Mouse (Mus musculus) thymus, adult 18-20 months (tissue): ENCODE results near the gene Sipa1.

Source experiments
- DNase-seq, 2 experiments: peaks; one replicate each; pipeline ENCODE4 v3.0.0; 2022; ENCODE audit warnings: mixed read lengths in 2 of 2

The Sipa1 gene

GRCm38 (mm10) chr19:5686437-5686836, 22.9 kb upstream of the Sipa1 start:
- DNase-seq = no peak

DNA sequence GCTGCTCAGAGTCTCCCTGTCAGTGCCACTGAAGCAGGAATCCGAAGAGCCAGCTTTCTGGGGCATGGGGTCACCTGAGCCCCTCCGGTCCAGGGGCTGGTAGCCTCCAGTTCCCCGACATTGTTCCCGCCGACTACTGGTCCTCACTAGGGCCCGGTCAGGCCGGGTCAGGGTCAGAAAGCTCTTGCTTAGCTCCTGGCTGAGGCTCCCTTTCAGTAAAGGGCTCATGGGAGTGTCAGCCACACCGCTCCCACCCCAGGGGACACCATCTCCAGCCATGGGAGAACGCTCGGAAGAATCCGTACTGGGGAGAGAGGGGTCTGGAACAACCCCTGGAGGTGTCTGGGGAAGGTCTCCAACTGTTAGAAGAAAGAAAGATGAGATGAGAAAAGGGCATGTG, 22.4 kb upstream of the Sipa1 start:
- no peak for DNase-seq

GRCm38 (mm10) chr19:5685431-5685830, 21.9 kb upstream of the Sipa1 start:
- no peak for DNase-seq

- DNase-seq = no peak
Measured at GRCm38 (mm10) chr19:5684985-5685384, 21.5 kb upstream of the Sipa1 start.

GRCm38 (mm10) chr19:5684236-5684635, 20.7 kb upstream of the Sipa1 start:
- no peak for DNase-seq

GRCm38 (mm10) chr19:5680432-5680831, 16.9 kb upstream of the Sipa1 start:
- no peak for DNase-seq

- DNase-seq = no peak
Measured at GRCm38 (mm10) chr19:5668372-5668771, 4.9 kb upstream of the Sipa1 start.

GRCm38 (mm10) chr19:5666386-5666785, 2.9 kb upstream of the Sipa1 start:
- DNase-seq = no peak

GRCm38 (mm10) chr19:5665465-5665864, 2.0 kb upstream of the Sipa1 start:
- DNase-seq = no peak

GRCm38 (mm10) chr19:5664669-5665257, 1.3 kb upstream of the Sipa1 start:
- DNase-seq = no peak

DNA sequence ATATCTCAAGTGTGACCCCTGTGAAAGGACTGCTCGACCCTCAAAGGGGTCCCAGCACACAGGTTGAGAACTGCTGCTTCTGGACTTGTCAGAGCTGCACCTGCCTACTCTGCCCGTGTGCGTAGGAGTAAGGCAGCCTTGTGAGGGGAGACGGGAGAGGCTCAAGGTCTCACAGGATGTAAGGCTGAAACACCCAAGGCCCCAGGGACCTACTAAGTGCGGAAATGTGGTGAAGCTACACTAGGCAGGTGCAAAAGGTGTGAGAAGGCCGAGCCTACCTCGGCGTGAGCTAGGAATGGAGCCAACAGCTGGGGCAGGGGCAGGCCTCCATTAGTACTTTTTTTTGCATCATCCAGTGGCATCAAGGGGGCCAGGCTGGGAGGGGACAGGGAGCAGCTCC, 1.2 kb downstream of the Sipa1 start:
- peak; percentile 41 to 65 for DNase-seq

- peak; percentile 56 to 73 for DNase-seq
Measured at GRCm38 (mm10) chr19:5660942-5661751, 2.4 kb downstream of the Sipa1 start.

DNA sequence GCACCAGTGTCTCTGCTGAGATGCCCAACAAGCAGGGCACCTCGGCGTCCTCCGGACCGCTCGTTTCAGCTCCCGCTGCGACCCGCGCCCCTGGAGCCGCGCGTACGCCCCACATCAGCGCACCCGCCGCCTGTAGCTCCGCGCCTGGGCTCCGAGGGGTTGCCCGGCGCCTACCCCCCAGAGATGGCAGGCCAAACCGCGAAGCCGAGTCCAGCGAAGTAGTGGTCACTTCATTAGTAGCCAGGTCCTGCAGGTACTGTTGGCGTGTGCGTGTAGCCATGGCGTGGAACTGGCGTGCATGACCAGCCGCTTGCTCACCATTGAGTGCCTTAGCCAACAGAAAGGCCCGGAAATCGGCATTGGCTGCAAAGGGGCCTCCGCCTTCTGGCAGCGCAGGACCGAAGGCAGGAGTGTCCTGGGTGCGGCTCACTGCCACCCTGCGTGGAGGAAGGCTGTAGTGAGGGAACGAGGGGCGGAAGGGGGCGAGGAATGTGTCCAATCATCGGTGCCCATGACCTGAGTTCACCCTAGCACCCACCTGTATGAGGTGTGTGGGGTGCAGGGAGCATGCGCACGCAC, 8.7 kb downstream of the Sipa1 start:
- no peak for DNase-seq

- DNase-seq = no peak
Measured at GRCm38 (mm10) chr19:5653969-5654719, 9.4 kb downstream of the Sipa1 start.

DNA sequence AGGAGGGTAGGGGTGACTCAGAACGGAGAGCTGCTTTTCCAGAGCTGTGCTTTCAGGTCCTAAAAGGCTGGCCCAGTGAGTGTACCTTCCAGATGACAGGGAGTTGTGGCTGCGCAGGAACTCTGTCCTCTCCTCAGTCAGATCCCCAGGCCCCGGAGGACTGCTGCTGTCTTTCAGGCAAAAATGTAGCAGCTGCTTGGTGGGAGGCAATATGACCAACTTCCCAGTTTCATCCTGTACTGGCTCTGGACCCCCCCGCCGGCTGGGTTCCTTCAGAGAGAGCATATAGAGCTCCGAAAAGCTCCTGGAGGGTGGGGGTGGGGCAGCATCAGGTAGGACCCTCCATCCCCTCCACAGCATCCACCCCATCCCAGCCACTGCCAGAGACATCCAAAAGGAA, 10.9 kb downstream of the Sipa1 start:
- DNase-seq = no peak

GRCm38 (mm10) chr19:5651502-5652274, 11.8 kb downstream of the Sipa1 start:
- DNase-seq = no peak

GRCm38 (mm10) chr19:5649298-5649741, 14.2 kb downstream of the Sipa1 start:
- no peak for DNase-seq

DNA sequence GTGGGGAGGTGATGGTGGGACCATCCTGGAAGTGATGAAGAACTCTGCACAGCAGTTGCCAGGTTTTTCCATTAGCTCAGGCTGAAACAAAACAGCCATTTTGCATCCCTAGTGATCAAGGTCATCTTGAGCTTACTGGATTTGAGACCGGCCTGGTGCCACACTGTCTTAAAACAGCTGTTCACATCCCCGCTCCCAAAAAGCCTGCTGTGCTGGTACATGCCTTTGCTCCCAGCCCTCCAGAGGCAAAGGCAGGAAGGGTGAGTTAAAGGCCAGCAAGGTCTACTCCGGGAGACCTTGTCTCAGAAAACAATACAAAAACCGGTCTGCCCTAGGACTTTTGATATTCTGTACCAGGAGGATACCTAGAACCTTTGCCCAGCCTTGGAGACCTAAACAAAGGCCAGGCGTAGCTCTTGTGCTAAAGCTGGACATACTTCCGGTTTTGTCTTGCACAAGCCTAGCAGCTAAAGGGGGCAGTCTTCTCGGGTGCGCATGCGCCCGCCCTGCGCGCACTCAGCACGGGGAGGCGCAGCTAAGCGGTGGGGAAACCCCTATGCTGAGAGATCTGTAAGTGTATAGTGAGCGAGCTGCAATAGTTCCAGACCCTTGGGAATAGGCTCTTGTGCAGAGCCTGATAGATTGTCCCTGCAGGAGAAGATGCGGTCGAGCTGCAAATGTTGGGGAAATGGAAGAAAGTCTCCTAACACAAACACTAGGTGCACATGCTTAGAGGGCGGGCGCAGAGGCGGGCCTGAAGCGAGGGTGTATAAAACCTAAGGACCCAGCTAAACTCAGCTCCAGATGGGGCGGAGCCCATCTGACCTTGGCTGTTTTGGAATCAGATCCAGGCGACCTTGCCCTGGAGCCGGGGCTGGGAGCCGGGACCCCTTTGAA, 14.9 kb downstream of the Sipa1 start:
- DNase-seq = peak; percentile 77 to 84

GRCm38 (mm10) chr19:5647791-5648190, 15.7 kb downstream of the Sipa1 start:
- no peak for DNase-seq

- DNase-seq = no peak
Measured at GRCm38 (mm10) chr19:5646731-5647330, 16.7 kb downstream of the Sipa1 start.

DNA sequence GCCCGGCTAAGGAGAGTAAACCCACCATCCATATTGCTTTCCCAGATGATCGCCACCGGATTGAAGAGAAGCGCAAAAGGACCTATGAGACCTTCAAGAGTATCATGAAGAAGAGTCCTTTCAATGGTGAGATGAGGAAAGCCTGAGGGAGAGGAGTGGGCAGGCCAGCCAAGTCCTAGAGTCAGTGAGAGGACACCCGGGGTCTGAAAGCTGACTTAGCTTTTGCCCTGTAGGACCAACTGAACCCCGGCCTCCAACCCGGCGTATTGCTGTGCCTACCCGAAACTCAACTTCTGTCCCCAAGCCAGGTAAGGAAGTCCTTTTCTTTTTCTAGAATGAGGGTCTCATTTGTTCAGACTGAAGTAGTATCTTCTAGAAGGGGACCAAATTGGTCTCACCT, 18.2 kb downstream of the Sipa1 start:
- no peak for DNase-seq
